Mouse (Mus musculus): ENCODE measurements at regions not wholly inside any gene's neighbourhood (a gene's known extent, or its start where the extent isn't known, plus 50 kb on each side); places are given as distances from the start of the nearest gene placed in this dataset.
A peak's percentile ranks its signal among the peaks of the same experiment; 100 is the strongest.

DNA sequence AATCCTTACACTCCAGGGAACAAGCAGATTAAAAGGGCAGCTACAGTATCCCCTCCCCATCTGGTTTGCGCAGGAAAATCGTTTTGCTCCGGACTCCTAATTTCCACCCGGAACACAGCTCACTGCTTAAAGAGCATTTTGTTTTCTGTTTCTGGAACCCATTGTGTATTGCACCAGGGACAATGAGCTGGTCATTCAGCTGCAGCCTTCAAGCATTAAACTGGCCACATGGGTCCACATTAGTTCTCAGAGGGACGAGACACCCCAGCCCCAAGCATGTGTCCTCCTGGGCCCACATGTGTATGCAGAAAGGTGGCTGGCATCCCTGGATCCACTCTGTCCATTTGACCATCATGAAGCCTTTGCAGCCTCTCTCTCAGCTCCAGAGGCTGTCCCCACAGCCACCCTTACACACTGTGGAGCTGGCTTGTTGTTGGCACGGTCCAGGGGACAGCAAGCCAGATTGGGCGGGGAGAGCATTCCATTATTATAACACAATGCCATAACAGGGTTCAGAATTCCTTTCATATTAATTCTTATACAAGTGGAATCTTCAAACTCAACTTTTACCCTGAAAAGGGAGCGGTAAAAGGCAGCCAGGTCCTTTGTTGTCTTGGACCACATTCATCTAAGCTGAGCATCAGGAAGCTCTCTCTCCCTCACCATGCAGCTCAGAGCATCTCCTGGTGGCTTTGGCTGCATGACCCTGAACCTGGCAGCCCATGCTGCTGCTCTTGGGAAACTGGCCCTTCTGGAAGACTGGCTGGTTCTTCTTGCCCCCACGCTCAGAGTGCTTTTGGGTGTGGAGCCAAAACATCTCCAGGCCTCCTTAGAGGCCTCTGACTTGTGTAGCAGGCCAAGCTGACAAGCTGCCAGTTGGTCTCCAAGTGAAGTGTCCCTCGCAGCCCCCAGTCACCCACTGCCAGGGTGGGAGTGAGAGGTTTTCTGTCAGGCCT, 373.4 kb downstream of the Foxo1 start:
- DNase-seq: peak; percentile 78

DNA sequence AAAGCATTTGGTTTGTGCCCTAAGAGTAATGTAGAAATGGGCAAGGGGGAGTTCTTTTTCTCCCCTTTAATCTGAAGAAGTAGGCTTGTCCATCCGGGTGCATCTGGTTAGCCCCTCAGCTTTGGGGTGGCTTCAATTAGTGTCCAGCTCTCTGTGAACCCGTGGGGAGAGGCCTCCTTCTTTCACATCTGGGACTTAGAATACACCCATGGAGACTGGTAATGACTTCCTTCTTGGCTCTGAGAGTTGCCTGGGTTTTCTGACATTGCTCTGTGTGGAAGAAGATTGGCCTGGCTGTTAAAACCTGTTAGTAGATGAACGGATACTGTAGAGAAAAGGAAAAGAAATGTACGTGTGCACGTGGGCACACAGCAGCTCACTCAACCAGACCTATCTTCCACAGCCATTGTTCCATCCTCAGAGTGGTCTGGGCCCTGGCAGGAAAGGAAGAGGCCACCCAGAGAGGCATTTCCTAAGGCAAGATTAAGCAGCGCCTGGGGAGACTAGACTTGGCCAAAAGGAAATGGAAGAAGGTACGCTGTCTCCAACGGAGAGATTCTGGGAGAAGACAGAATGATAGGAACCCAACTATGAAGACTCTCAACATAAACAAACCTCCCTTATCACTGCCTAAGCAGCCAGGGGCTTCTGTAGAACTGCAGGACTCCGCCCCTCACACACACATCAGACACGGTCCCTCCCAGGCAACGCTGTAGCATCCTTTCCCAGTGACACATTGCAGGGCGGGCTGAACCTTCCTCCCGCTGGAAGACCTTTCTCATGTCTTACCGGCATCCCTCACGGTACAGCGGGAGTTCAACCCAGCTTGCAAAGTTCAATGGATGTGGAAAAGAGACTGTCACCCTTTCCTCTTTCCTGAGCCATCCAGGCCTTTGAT, 372.4 kb downstream of the Foxo1 start:
- no peak for DNase-seq

DNA sequence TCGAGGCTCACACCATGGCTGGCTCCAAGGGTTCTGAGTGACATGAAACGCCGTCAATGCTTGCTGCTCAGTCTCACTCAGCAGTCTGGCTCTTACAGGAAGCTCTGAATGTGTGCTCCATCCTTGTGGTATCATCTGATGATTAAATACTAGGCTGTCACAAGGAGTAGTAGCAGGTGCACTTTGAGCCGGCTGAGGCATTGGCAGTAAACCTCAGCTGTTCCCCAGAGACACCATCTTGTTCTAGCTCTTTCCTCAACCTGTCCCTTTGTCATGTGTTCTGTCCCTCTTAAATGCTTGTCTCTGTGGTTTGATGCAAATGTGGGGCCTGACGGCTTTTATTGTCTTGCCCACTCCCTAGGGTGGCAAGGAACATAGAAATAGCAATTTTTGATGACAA, 370.7 kb downstream of the Foxo1 start:
- DNase-seq: no peak

DNA sequence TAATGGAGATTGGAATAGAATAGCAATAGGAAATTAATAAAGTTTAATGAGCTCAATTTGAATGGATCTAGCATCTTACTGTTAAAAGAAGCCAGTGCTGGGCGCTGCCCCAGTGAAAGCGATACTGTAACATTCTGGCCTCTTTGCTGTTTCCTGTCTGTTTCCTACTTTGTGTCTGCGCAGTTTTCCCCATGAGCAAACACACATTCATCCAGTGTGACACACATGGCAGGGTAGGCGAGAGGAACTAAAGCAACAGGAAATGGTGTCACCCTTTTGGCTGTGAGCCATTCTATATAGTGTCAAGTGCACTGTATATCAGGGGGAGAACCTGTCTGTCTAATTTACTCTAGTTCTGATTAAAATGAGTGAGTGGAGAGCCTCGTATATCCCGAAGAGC, 366.2 kb downstream of the Foxo1 start:
- no peak for DNase-seq

DNA sequence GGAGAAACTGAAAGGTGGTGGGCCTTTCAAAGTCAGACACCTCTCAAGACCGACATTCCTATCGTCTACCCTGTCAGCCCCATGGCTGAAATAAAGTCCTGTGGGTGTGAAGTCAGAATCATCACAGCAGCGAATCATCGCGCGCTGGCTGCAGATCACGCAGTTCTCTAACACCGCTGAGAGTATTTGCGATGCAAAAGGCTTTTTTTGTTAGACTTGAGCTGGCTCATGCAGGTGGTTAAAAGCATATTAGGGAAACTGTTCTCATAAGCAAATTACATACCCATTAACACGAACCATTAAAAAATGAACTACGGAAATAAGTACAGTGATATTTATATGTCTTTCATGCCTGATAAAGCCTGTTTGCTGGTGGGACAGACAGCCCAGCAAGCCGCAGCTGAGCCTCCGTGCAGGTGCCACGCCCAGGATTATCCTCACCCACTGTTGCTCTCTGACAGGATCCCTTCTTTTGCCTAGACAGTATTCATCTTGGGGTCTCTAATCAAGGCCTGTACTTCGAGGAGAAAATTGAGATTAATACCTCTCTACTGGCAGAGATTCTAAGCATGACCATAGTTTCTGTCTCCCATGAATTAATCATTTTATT, 365.5 kb downstream of the Foxo1 start:
- DNase-seq: no peak

DNA sequence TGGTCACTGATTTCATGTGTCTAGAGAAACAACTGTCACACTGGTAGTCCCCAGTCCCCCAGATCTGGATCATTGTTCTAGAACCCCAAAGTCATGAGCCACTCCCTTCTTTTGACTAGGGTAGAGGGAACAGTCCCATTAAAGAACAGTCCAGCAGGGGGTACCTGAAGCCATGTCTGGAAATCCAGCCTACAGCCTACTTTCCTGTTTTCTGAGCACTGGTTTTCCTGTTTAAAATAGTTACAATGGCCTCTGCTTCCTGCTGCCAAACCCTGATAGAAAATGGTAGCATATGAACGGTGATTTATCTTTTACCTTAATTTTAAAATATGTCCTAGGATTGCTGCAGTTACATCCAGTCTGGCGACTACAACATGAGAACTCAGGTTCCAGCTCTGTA, 364.5 kb downstream of the Foxo1 start:
- DNase-seq: no peak

DNA sequence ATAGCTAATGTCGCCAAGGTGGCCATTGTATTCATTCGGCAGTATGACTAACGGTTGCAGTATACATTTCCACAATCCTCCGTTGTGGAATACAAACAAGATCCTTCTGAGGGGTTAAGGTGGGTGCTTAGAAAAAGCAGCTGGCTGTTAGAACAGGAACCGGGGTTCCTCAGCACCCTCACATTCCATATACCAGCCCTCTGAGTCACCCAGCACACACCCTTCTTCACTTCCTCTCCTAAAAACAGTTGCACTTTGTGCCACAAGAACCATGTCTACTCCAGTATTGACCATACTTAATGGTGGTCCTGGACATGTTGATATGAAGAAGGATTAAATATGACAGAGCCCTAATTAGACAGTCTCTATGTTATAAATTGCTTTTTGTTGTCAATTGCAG, 362.1 kb downstream of the Foxo1 start:
- DNase-seq: no peak

DNA sequence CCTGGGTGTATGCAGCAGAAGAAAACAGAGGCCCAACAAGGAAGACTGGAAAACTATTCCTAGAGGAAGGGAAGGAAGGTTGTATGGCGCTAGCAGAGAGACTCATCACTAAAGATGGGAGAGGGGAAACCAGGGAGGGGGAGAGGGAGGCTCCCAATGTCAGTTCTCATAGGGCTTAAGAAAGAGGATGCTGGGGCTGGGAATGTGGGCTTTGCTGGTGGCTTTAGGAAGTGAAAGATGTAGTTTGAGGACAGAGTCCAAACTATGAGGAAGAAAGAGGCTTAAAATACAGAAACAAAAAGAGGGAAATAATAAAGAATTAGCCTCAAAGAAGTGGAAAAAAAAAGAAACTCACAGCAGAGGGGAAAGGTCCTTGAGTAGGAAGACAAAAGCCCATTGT, 357.0 kb downstream of the Foxo1 start:
- no peak for DNase-seq

DNA sequence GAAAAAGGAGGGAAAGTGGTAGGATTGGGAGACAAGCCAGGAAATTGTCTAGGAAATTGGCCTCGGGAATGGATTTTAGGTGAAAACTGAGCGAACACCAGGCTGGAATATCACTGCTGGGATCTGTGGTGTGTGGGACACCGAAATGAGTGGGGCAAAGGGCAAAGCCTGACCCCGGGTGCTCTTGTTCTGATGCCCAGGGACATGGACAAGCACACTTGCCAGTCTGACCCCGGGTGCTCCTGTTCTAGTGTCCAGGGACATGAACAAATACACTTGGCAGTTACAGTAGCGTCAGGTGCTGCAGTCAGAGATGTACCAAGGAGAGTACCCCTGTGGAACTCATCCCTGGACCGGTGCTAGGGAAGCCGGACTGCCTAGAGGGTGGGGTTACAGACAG, 354.4 kb downstream of the Foxo1 start:
- no peak for DNase-seq

DNA sequence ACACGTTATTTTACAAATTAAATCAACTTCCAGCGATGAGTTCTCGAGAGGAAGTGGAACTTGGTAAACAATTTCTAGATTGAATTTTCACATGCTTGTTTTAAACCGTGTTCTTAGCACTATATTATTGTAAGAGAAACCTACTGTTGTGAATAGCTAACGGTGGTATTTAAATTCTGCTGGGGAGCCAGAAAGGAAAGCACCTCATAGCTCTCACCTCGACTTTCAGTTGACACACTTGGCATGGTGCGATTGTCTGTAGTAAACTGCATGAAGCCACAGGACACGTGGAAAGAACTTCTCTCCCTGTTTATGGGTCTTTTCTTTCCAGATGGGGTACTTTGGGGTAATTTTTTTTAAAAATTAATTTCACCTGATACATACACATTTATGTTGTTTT, 353.8 kb downstream of the Foxo1 start:
- DNase-seq: no peak

DNA sequence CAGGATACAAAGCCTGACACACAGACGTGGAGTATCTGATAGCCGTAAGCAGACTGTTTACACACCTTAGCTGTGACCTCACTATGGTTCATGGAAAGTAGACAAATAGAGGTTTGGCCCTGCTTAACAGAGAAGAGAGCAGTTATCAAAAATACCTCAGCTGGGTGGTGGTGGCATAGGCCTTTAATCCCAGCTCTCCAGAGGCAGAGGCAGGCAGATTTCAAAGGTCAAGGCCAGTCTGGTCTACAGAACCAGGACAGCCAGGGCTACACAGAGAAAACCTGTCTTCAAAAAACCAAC, 350.7 kb downstream of the Foxo1 start:
- DNase-seq: no peak

DNA sequence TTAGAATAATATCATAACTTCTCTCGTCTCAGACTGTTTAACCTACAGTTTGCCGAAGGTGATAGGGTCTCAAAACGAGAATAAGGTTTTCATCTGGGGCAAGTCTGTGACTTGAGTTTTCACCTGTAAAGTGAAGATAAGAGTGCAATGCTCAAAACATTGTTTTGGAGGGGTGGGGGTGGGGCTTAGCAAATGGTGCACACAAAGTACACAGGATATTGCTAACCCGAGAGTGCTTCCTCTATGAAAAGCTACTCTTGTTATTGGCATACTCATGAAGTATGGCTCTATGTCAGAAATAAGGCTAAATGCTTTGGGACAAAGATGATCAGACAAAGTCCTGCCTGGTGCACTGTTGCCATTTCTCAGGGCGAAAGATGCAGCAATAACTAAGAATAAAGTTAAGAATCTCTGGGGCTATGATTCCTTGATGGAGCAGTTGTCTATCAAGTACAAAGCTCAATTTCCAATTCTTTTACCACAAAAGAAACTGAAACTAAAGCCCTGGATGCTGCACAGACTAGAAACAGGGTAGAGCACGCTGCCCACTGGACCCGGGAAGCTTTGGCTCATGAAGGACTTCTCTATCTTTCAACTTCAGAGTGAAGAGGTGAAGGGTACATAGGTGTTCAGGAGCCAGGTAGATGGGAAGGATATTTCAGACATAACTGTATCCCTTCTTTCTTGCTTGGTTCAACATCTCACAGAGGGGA, 350.2 kb downstream of the Foxo1 start:
- DNase-seq: no peak

DNA sequence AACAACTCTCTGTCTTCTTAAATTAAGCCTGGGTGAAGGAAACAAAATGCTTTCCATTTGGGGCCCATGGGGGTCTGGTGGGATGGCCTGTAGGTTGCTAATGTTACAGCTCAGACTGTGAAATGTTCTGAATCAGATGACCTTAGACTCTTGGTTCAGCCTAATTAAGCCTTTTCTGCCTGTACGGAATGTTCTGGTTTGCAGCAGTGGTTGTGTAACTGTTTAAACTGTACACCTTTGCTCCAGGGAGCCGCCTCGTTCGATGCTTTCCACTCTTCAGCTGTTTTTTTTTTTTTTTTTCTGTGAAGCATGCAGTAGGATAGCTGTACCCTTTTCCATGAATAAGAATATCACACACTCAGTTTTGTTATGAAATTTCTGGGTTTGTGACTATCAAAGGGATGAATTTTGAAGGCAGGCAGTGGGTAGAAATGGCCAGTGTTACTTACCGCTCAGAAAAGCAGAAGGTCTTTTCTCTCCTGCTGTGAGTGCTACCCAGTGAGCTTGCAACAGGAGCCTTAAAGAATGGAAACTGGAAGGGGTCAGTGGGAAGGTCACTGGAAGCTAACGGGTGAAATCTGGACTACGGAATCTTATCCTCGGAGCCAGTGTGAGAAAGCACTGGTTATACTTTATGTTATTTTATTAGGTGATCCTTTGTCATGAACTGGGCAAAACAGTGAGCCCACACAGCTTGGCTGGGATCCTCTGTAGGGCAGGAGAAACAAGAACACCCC, 349.4 kb downstream of the Foxo1 start:
- DNase-seq: no peak

DNA sequence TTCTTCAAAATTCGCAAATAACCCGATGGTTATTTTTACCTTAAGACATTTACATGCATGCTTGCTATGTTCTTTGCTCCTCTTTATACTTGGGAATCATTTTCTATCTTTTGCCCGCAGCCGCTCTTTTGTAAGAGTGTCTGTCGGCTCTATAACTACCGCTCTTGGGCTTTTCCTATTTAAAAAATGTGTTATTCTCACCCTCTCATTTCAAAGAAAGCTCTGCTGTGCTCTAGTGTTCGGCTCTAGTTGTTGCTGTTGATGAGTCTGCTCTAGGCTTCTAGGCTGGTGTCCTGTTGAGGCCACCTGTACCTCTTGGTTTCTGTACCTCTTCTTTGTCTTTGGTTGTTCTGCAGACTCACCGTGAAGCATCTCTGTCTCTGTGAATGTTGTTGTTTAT, 343.7 kb downstream of the Foxo1 start:
- DNase-seq: no peak

DNA sequence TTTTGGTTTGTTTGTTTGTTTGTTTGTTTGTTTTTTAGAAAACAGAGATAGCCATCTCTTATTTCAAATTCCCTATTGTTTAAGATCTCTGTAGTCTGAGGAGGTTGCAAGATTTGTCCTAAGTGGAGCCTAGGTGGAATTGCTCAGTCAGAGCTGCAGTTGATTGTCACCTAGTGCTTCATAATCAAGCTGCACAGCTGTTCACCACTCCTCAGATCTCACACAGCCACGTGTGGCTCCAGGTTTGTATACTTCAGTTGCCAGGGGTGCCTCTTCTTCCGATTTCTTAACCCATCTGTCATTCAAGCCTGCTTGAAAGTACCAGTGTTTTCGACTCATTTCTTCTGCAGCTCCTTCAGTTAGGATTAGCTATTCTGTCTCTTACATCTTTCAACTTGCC, 342.3 kb downstream of the Foxo1 start:
- no peak for DNase-seq

DNA sequence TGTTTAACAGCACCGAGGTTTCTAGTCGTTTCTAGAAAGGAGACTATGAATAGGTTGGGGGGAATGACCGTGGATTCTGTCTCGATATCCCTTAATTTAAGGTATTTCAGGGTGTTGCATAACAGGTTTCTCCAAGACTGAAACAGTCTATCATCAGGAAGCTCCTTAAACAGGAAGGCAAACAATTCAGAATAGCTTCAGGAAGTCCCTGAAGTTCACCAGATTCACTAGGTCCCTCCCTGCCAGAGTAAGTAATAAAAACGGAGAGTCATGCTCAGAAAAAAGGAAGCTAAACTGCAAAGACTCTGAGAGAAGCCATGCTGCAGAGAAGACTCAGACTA, 339.9 kb downstream of the Foxo1 start:
- DNase-seq: no peak

DNA sequence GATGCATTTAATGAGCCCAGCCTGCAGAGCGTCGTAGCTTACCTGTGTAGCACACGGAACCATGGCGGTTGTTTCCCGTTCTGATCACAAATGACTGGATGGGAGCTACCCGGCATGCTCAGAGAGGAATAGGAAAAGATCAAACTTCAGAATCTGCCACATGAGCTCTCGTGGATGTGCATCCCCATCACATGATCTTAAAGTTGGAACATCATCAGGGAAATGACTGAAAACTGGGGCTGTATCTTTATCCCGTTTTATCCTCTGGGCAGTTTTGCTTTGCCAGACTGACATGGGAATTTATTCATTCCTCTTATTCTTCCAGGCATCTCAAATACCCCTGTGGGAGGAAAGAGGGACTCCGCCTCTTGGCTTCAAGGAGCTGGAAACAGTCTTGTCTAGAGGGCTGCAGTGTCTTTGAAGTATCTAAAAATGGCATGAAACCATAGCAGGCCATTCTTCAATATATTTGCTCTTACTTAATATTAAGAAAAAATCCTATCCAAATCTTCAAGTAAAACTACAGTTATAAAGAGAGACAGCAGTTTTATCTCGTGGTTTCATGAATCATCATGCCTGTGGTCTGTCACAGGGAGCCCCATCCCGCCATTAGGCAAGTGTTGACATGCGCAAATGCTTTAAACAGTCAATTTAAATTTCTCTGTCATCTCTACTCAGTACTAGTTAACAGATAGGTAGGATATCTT, 339.4 kb downstream of the Foxo1 start:
- peak; percentile 44 for DNase-seq

DNA sequence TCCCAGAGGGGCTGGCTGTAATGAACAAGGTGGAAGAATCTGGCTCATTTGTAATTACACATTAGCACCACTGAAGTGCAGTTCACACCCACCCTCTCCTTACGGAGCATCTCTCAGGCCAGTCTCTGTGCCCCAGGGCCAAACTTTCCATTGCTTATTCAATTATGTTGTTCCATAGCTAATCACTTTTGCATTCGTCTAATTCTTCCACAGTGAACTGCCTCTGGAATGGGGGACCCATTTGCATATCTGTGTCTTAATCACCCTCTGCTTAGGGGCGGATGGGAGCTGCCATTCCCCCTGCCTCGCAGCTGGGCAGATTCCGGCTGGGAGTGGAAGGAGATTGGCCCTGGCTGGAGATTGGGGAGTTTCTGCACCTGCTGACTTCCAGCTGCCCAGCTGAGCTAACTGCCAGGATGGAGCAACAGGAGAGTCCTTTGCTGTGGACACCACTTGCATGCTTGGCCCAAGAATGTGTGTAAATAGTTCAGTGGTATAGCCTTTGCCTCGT, 337.2 kb downstream of the Foxo1 start:
- DNase-seq: peak; percentile 60

DNA sequence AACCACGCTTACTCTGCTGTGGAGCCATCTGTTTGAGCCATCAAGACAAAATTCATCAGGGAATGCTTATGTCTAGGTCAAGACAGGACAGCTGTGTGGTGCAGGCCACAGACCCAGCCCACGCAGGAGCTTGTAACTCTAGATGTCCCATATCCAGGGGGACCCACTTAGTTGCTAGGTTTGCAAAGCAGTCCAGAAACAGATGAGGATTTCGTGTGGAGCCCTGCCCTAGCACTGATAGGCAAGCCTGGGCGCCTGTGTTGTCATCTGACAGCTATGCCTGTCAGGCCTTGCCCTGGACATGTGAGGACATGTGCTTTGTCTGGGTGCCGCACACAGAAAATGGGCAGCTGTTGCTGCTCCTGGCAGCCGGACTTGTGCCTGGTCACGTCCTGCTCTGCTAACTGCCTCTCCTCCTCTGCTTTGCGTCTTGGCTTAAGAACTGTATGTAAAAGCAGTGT, 335.1 kb downstream of the Foxo1 start:
- peak; percentile 81 for DNase-seq

DNA sequence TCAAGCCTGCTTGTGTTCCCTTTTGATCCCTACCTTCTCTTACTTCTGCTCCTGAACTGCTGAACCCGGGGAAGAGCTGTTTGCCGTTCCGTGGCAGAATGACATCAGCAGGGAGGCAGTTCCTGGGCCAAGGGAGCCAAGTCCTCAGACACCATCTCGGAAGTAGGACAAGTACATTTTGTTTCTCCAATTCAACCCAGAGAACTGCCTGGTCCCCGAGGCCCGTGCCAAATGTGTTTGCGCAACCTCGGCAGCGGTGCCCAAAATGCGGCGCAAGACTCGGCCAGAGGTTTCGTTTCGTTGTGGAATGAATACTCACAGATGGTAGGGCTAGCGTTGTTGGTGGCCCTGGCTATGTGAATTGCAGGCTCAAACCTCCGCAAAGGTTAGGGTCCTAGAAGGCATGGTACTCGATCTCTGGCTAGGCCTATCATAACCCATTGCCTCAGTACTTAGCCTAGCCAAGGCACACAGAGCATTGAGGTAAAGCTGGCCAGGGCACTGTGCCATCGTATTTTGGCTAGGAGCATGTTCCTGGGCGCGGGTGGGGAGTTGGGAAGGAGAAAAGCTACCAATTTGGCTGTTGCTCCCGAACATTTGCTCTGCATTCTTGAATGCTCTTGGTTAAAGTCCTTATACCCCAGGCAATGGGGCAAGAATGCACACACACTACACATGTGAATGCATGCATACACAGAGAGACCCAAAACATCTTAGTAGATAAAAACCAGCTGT, 333.0 kb downstream of the Foxo1 start:
- DNase-seq: peak; percentile 98

All from gastrocnemius, postnatal 25 days (tissue).